Mouse (Mus musculus) midbrain, embryonic 15.5 days (tissue): ENCODE data around the gene Msl2. TPM values are rescaled to one million over a fixed set of nuclear protein-coding genes. Genes with fewer than 3 reads are reported as not detected.

ENCODE experiments used
- ATAC-seq: fragments of 200-750 bp; cut with Nextera tagmentation; replicated peaks from 2 replicates; pipeline ENCODE4 v1.8.0; 2017; ENCODE audit warnings: moderate TSS enrichment
- H3K27ac ChIP-seq: fragments of 300-500 bp; sonication (generic); 2 replicates; pipeline ENCODE4 v1.5.1; 2015; ENCODE audit warnings: mild to moderate bottlenecking, inconsistent platforms
- H3K27me3 ChIP-seq: fragments of 300-500 bp; sonication (generic); replicated peaks from 2 replicates; pipeline ENCODE4 v1.6.1; 2015; ENCODE audit warnings: inconsistent platforms
- H3K36me3 ChIP-seq: fragments of 300-500 bp; sonication (generic); replicated peaks from 2 replicates; pipeline ENCODE4 v1.6.1; 2015; ENCODE audit warnings: inconsistent platforms
- H3K4me1 ChIP-seq: fragments of 300-500 bp; sonication (generic); 2 replicates; pipeline ENCODE4 v1.6.1; 2015; ENCODE audit warnings: inconsistent platforms
- H3K4me2 ChIP-seq: fragments of 300-500 bp; sonication (generic); 2 replicates; pipeline ENCODE4 v1.6.1; 2015; ENCODE audit warnings: inconsistent platforms, mild to moderate bottlenecking, moderate library complexity
- H3K4me3 ChIP-seq: fragments of 300-500 bp; sonication (generic); 2 replicates; pipeline ENCODE4 v1.5.1; 2015; ENCODE audit warnings: mild to moderate bottlenecking, inconsistent platforms
- H3K9ac ChIP-seq: fragments of 300-500 bp; sonication (generic); 2 replicates; pipeline ENCODE4 v1.6.1; 2015; ENCODE audit warnings: mild to moderate bottlenecking, inconsistent platforms
- H3K9me3 ChIP-seq: fragments of 300-500 bp; sonication (generic); 2 replicates; pipeline ENCODE4 v1.6.1; 2016; ENCODE audit warnings: inconsistent platforms
- WGBS: fragments of 180-500 bp; shearing (Covaris S2); methylation state at CpG from one replicate; pipeline ENCODE4 v1.1.7; 2015; ENCODE audit warnings: mixed read lengths; 5-methylcytosine and 5-hydroxymethylcytosine counted together
- polyA plus RNA-seq: library from polyadenylated mRNA; unstranded; fragments of >200 nt; fragmentation: Nextera tagmentation; extraction: Ambion mirVana; gene quantifications from 2 replicates; pipeline ENCODE4 v1.2.1, GENCODE M21; 2015

Msl2 gene
- polyA plus RNA-seq, 1 experiment from 2014 or later: 4.8 TPM

GRCm38 (mm10) chr9:101104931-101105330 is 31.0 kb downstream of the Msl2 start:
- Histone ChIP-seq H3K4me2 (no peak overlapping the region), H3K4me1 (no peaks in the 10 kb centered on the region), H3K36me3 (peaks cover 5% of the 10 kb centered on the region; the same call in 1 of the 2 replicates), H3K27ac (no peak overlapping the region), H3K27me3 (no peaks in the 10 kb centered on the region), H3K4me3 (no peak overlapping the region), H3K9me3 (no peaks in the 10 kb centered on the region), H3K9ac (no peak overlapping the region)
- WGBS: 75% methylated on average over 11 of the region's 11 CpGs
- ATAC-seq: no peak

DNA sequence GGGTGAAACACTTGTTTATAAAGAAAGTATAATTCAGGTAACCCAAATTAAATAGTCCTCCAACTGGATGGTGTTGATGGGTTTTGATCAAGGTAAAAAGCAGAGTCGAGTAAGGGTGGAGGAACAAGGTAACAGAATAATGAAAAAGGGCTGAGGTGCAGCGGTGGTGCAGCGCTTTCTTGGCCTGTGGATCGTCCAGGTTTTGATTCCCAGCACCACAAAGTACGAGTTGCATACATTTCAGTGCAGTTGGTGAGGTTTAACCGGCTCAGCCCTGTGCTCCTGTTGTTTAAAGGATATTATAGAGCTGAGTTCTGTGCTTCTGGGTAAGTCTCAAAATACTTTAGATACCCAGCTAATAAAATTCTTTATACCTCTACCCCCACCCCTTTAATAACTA is 31.8 kb downstream of the Msl2 start:
- Histone ChIP-seq H3K9me3 (no peaks in the 10 kb centered on the region), H3K27me3 (no peaks in the 10 kb centered on the region), H3K9ac (no peak overlapping the region), H3K4me1 (no peaks in the 10 kb centered on the region), H3K27ac (no peak overlapping the region), H3K4me3 (no peak overlapping the region), H3K36me3 (peaks cover 5% of the 10 kb centered on the region; the same call in 1 of the 2 replicates), H3K4me2 (no peak overlapping the region)
- ATAC-seq: no peak
- 96% methylated on average over 6 of the region's 6 CpGs for WGBS

GRCm38 (mm10) chr9:101107386-101107785 is 33.5 kb downstream of the Msl2 start:
- WGBS: 82% methylated on average over 3 of the region's 3 CpGs
- Histone ChIP-seq H3K36me3 (no peaks in the 10 kb centered on the region; the same call in 1 of the 2 replicates), H3K4me1 (no peaks in the 10 kb centered on the region), H3K4me2 (no peak overlapping the region), H3K9ac (no peak overlapping the region), H3K9me3 (no peaks in the 10 kb centered on the region), H3K27me3 (no peaks in the 10 kb centered on the region), H3K27ac (no peak overlapping the region), H3K4me3 (no peak overlapping the region)
- ATAC-seq: no peak

GRCm38 (mm10) chr9:101110013-101110412 is 36.1 kb downstream of the Msl2 start:
- H3K27ac ChIP-seq: no peak overlapping the region
- no peak for ATAC-seq
- H3K4me1 ChIP-seq: no peaks in the 10 kb centered on the region
- H3K36me3 ChIP-seq: no peaks in the 10 kb centered on the region; the same call in 1 of the 2 replicates
- WGBS: 45% methylated on average over 3 of the region's 3 CpGs
- no peak overlapping the region for H3K4me2 ChIP-seq
- no peak overlapping the region for H3K4me3 ChIP-seq
- no peak overlapping the region for H3K9ac ChIP-seq
- H3K9me3 ChIP-seq: no peaks in the 10 kb centered on the region
- no peaks in the 10 kb centered on the region for H3K27me3 ChIP-seq

GRCm38 (mm10) chr9:101113317-101113716 is 39.4 kb downstream of the Msl2 start:
- WGBS: 97% methylated on average over 4 of the region's 4 CpGs
- H3K4me2 ChIP-seq: no peak overlapping the region
- no peaks in the 10 kb centered on the region for H3K4me1 ChIP-seq
- H3K9me3 ChIP-seq: no peaks in the 10 kb centered on the region
- H3K9ac ChIP-seq: no peak overlapping the region
- H3K27ac ChIP-seq: no peak overlapping the region
- H3K36me3 ChIP-seq: no peaks in the 10 kb centered on the region; the same call in 1 of the 2 replicates
- H3K4me3 ChIP-seq: no peak overlapping the region
- no peaks in the 10 kb centered on the region for H3K27me3 ChIP-seq
- ATAC-seq: no peak

DNA sequence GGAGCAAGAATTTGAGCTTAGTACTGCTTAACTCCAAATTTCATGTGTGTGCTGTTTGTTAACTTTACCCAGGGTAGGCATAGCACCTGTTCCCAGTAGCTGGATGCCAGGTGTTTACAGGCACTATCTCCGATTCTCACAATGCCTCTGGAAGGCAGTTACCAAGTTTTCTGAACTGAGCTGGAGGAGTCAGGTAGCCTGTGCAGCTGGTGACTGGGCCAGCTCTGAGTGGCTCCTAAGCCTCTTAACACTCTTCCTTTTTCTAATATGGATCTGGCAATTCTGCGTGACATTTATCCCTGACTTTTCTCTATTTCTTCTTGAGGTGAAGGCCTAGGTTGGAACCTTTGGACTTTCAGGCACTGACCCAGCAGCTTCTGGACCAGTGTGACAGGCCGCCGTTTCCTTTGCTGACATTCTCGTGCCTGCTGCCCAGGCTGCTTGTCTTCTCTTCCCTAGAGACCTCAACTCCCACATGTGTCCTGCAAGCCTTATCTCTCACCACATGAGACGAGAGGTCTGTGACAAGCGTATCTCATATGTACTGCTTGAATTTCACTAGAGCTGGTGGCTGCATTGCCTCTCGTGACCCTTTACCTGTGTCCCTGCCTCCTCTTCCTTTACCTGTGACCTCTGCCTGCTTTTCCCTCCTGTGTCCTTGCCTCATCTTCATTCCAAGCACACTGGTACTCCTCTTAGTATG is 40.4 kb downstream of the Msl2 start:
- WGBS: 87% methylated on average over 8 of the region's 8 CpGs
- Histone ChIP-seq H3K4me3 (no peak overlapping the region), H3K9me3 (no peaks in the 10 kb centered on the region), H3K36me3 (no peaks in the 10 kb centered on the region; the same call in 1 of the 2 replicates), H3K4me2 (no peak overlapping the region), H3K4me1 (no peaks in the 10 kb centered on the region), H3K27ac (no peak overlapping the region), H3K9ac (no peak overlapping the region), H3K27me3 (no peaks in the 10 kb centered on the region)
- ATAC-seq: no peak

DNA sequence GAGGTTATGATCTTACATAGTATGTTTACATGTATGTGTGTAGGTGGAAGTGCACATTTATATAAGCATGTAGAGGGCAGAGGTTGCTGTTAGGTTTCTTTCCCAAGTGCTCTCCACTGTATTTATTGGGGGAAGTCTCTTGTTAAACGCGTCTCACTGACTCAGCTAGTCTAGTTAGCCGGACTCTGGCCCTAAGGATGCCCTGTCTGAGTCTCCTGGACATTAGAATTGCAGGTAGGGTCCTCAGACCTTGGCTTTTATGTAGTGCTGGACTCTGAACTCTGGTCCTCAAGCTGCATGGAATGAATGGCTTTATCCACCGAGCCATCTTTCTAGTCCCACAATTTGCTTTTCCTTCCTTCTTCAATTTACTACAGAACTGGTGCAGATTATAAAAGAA is 69.7 kb downstream of the Msl2 start:
- Histone ChIP-seq H3K9ac (no peak overlapping the region), H3K36me3 (0 out of 2 replicates have a peak, but pooled peaks cover 9% of the 10 kb centered on the region), H3K4me1 (no peaks in the 10 kb centered on the region), H3K27ac (no peak overlapping the region), H3K4me3 (no peak overlapping the region), H3K9me3 (no peaks in the 10 kb centered on the region), H3K27me3 (no peaks in the 10 kb centered on the region), H3K4me2 (no peak overlapping the region)
- ATAC-seq: no peak
- 93% methylated on average over 4 of the region's 4 CpGs for WGBS

- WGBS: 77% methylated on average over 5 of the region's 5 CpGs
- Histone ChIP-seq H3K4me1 (no peaks in the 10 kb centered on the region), H3K27ac (no peak overlapping the region), H3K4me3 (no peak overlapping the region), H3K9ac (no peak overlapping the region), H3K36me3 (peaks cover 6% of the 10 kb centered on the region; the same call in 1 of the 2 replicates), H3K27me3 (no peaks in the 10 kb centered on the region), H3K9me3 (no peaks in the 10 kb centered on the region), H3K4me2 (no peak overlapping the region)
- ATAC-seq: no peak
Observed at GRCm38 (mm10) chr9:101152872-101153271, 79.0 kb downstream of the Msl2 start.

Other genes starting within 250 kb of the Msl2 start
- gene Pccb, start 39.2 kb upstream of the Msl2 start, polyA plus RNA-seq: 27.5 and 27.6 TPM in 2 replicates
- gene Ppp2r3a, start 177.7 kb downstream of the Msl2 start, polyA plus RNA-seq: 24.8 and 26.0 TPM in 2 replicates